Mouse (Mus musculus) yolk sac, embryonic 10.5 days (tissue): Measurements from ENCODE around the gene Ptprg.

Experiments
- DNase-seq: peaks from one replicate; pipeline ENCODE4 v3.0.0-alpha.2; 2017; ENCODE audit warnings: low spot score

The Ptprg gene

DNA sequence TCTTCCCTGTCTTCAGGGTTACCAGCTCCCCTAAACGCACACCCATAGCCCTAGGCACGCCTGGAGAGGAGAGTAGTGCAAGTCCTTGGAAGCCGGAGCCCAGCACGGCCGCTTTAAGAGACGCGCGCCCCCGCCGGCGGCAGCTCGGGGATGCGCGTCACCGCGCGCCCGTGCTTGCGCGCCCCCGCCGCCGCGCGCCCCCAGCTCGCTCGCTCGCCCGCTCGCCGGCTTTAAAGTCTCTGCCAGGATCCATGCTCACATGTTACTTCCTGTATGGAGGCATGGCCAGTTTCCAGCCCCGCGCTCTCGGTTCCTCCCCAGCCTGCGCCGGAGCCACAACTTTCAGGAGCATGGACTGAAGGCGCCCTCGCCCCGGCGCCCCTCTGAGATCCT is at the start of gene Ptprg:
Gene Ptprg (plus strand): TSS at position 260 of the 393 bp plus-strand sequence.
- DNase-seq = peak; percentile 89

DNA sequence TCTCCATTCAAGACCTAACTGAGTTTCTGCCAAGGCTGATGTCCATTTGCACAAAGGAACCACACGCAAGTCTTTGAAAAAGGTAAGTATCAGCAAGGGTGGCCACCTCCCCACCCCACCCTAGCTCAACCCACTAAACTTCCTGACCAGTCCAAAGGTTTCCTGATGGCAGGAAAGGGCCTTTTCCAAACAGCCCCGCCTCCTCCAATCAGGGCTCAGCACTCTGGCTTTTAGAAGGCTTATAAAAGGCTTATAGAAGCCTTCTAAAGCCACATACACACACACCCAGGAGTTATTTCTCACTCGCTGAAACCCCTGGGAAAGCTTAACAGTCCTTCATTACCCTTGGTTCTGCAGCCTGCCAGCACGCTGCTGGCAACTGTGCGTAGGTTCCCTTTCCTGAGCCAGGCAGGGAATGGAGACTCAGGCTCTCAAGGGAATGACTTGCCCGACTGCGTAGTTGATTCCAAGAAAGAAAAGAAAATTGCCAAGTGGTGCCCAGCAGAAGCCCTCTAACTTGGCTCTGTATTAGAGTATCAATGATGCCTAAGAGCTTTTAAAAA is 49.4 kb upstream of the Ptprg start:
- peak; percentile 44 for DNase-seq

GRCm38 (mm10) chr14:11510173-11510572 is 43.2 kb upstream of the Ptprg start:
- no peak for DNase-seq

DNA sequence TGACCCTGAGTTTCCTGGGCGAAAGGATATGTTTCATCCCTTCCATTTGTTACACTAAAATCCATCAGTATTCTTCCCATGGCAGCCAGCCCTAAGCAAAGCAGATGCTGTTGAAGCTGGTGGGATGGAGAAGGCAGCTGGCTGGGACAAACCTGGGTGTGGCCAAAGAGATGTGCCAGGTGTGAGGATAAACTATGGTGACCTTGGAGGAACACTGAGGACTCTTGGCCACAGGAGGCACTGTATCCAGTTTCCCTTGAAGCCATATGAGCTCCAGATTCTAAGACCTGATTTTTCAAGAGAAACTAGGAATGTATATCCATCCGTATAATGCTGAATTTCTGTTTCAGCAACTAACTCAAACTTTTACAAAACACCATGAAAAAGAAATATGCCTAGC is 34.2 kb upstream of the Ptprg start:
- no peak for DNase-seq

- no peak for DNase-seq
Measured at GRCm38 (mm10) chr14:11523052-11523451, 30.3 kb upstream of the Ptprg start.

DNA sequence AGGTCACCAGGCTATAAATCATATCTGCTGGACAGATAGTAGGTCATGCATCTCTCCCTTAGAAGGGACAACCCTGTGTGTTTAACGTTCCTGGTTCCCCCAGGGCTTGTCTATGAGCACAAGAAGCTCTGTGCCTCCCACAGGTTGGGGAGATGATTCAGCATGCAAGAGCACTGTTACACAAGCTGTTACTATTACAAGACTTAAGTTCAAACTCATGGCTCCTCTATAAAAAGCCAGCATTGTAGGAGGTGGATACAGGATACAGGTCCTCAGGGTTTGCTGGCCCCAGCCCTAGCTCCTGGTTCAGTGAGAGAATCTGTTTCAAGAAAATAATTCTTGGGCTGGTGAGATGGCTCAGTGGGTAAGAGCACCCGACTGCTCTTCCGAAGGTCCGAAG is 23.7 kb upstream of the Ptprg start:
- no peak for DNase-seq

DNA sequence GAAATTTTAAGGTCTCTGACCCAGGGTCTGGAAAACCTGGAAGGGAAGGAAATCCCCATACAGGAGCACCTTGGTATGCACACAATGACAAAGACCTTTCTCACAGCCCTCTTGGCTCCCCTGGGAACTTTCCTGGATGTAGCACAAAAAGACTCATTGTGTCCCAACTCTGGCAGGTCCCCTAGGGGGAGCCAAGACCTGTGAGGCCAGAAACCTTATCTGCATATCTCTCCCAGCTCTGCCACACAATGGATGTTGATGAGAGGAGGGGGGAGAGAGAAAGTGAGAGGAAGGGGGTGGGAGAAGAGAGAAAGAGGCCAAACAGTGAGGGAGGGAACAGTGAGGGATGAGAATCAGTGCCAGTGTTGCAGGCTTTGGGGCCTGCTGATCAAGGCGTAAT is 18.9 kb upstream of the Ptprg start:
- DNase-seq = no peak

GRCm38 (mm10) chr14:11536121-11536520 is 17.2 kb upstream of the Ptprg start:
- DNase-seq = no peak

DNA sequence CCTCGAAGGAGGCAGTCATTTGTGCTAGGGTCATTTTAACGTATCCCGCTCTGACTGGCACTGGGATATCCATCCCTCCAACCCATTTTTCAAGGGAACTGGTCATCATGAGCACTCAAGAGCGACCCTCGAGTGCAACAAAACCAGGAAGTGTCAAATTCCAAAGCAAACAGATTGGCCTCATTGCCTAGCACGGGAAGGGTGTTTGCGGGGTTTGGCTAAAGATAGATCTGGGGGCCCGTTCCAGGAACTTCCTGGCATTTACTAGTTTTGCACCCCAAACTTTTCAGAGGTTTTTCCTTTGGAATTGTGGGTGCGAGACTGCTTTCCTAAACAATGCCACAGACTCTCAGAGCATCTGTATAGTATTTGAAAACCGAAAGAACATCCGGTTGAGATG is 1.4 kb upstream of the Ptprg start:
- DNase-seq = peak; percentile 24

- no peak for DNase-seq
Measured at GRCm38 (mm10) chr14:11552521-11553272, 635 bp upstream of the Ptprg start.

- DNase-seq = no peak
Measured at GRCm38 (mm10) chr14:11553679-11554305, 460 bp downstream of the Ptprg start.

- peak; percentile 58 for DNase-seq
Measured at GRCm38 (mm10) chr14:11554306-11555041, 1.1 kb downstream of the Ptprg start.

DNA sequence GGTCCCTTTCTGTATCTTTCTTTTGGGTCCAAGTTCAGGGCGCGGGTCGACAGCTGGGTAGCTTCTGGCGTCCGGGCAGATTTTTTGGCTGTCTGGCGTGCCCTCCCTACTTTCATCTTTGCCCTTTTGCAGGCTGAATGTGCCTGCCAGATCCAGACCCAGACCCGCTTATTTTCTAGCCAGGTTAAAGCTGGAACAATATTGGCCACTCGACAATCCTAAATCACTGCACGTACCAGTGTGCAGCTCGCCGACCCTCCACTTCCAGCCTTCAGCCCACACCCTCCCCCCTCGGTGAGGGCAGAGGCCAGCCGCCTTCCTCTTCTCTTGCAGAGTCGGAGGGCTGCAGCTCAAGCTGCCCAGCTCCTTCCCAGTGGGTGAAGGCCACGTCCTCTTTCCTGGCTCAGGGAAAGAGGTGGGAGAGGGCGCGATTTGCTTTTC is 1.7 kb downstream of the Ptprg start:
- DNase-seq = peak; percentile 40

GRCm38 (mm10) chr14:11555521-11556355 is 2.4 kb downstream of the Ptprg start:
- DNase-seq = no peak

DNA sequence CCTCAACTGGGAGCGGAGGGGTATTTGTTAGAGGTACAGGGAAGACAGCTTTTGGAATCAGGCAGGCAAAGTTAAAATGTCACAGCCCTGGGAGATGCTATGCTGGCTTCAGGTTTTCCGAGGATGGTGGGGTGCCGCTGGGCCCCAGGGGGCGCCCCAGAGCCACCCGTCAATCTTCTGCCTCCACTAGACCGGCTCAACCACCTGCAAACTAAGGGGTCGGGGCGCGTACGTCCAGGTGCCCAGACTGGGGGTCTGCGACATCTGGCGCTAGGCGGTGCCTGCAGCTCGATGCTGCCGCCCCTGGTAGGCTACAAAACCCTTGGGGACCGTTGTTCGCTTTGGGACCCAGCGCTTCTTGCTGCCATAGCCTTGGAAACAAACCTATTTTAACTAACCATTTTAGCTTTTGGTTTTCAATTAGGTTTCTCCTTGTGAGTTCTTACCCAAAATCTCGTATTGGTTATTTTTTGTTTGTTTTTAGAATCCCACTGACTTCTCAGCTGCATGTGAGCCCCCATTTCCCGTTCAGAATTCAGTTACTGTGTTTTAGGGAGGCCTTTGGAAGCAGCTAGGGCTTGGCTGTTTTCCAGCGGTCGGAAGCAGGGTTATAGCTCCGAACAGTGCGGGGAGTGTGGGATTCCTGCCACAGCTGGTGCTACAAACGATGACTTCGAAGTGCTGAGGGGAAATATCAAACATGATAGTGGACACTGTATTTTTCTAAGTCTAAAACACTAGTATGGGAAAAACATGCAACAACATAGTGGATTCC is 3.2 kb downstream of the Ptprg start:
- peak; percentile 38 for DNase-seq

- DNase-seq = no peak
Measured at GRCm38 (mm10) chr14:11558496-11558895, 5.2 kb downstream of the Ptprg start.

DNA sequence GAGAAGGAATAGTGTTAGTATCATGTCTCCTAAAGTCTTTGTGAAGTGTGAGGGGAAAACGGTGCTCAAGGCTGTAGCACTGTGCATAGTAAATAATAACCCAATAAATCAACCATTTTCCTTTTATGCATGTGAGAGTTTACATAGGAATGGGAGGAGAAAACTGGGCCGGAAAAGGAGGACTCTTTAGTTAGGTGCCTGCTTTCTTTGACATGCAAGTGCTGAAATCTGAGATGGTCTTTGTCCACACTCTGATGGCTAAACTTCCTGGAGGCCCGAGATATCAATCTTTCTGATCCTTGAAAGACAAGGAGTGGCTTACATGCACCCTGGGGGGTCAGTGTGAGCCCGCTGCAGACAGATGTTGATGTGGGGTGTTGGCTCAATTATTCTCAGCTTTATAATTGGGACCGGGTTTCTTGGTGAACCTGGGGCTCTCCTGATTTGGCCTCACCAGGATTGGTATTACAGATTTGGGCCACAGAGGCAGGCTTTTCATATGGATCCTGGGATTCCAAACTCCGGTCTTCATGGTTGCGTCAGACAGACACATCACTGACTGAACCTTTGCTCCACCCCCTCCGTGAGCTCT is 7.4 kb downstream of the Ptprg start:
- DNase-seq = peak; percentile 51

DNA sequence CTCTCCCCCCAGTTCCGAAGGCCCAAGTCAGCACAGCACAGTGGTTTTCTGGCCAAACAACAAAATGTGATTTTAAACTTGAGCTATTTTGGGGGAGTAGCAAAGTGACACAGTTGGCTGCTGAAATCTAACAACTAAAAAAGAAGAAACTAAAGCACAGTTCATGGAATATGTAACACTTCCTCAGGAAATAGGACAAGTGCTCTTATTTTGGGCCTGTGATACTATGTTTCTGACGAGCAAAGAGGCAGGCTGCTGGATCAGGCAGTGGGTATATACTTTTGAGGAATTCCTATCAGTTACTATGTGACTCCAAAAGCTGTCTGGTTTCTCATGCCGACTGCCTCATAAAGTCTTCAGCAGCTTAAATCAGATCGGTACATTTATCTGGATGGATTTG is 8.1 kb downstream of the Ptprg start:
- no peak for DNase-seq

DNA sequence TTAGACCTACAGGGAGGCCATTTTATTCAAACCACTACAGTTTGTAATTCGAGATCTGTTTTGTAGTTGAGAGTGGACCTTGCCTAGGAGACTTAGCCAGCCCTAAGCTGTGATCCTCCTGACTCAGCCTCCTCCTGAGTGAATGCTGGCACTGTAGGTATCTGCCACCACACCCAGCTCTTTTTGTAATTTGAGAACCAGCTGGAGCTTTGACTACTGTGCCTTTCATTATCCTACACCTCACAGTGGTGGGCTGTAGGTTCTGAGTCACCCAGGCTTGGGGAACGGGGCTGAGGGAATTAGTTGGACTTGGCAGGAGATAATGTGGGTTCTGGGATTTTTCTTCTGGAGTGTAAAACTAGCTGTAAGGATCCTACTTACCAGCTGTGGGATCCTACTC is 9.5 kb downstream of the Ptprg start:
- DNase-seq = no peak

DNA sequence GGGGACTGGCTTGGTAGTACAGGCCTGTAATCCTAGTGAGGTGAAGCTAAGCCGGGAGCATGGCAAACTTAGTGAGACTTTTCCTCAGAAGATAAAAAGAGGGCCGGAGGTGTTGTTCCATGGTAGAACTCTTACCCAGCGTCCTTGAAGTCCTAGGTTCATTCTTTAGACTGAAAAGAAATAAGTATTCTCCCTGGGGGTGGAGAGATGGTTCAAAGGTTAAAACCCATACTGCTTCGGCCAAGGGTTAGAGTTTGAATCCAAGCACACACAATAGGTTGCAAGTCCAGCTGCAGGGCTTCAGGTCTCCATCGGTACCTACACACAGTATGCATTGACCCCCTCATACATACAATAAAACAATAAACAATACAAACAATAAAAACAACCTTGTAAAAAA is 10.3 kb downstream of the Ptprg start:
- peak; percentile 36 for DNase-seq

- peak; percentile 66 for DNase-seq
Measured at GRCm38 (mm10) chr14:11564456-11564855, 11.1 kb downstream of the Ptprg start.
